Mouse (Mus musculus) myocyte (in vitro differentiated cells): ENCODE measurements around the gene Cd2bp2.

ENCODE experiments used
- CEBPB ChIP-seq: IDR thresholded peaks from 2 replicates; pipeline ENCODE4 v1.6.1; 2011; ENCODE audit warnings: mild to moderate bottlenecking, moderate library complexity; ENCODE audit not compliant: poor library complexity, insufficient read depth, severe bottlenecking
- E2F4 ChIP-seq: IDR thresholded peaks from one replicate; pipeline ENCODE4 v1.6.1; 2011; ENCODE audit warnings: mild to moderate bottlenecking, control low read depth, moderate library complexity; ENCODE audit not compliant: insufficient read depth
- MAX ChIP-seq: IDR thresholded peaks from one replicate; pipeline ENCODE4 v1.6.1; 2011; ENCODE audit warnings: low read depth, mild to moderate bottlenecking, control low read depth
- MYOD1 ChIP-seq, 3 experiments: IDR thresholded peaks; one replicate each; pipeline ENCODE4 v1.6.1; 2011; ENCODE audit warnings: control low read depth in 2 of 3, low read depth in 2 of 3, mild to moderate bottlenecking in 2 of 3, moderate library complexity in 1 of 3; ENCODE audit not compliant: insufficient read length in 2 of 3, control insufficient read depth in 1 of 3
- MYOG ChIP-seq, 3 experiments: IDR thresholded peaks; one replicate each; pipeline ENCODE4 v1.6.1; 2011; ENCODE audit warnings: control low read depth in 2 of 3, low read depth in 2 of 3, mild to moderate bottlenecking in 2 of 3; ENCODE audit not compliant: insufficient read length in 2 of 3, control insufficient read depth in 1 of 3, insufficient read depth in 1 of 3
- POLR2A ChIP-seq: IDR thresholded peaks from one replicate; pipeline ENCODE4 v1.6.1; 2011; ENCODE audit warnings: low read depth, mild to moderate bottlenecking, control low read depth, moderate library complexity; ENCODE audit not compliant: insufficient read length
- POLR2AphosphoS2 ChIP-seq: IDR thresholded peaks from one replicate; pipeline ENCODE4 v1.6.1; 2011; ENCODE audit warnings: low read depth, control low read depth; ENCODE audit not compliant: insufficient read length
- SRF ChIP-seq: IDR thresholded peaks from one replicate; pipeline ENCODE4 v1.6.1; 2011; ENCODE audit warnings: low read depth; ENCODE audit not compliant: control insufficient read depth, insufficient read length
- TCF12 ChIP-seq: IDR thresholded peaks from one replicate; pipeline ENCODE4 v1.6.1; 2011; ENCODE audit warnings: mild to moderate bottlenecking, control low read depth; ENCODE audit not compliant: poor library complexity, insufficient read depth, severe bottlenecking
- TCF3 ChIP-seq: IDR thresholded peaks from one replicate; pipeline ENCODE4 v1.6.1; 2011; ENCODE audit warnings: low read depth, control low read depth; ENCODE audit not compliant: insufficient read length
- USF1 ChIP-seq: IDR thresholded peaks from one replicate; pipeline ENCODE4 v1.6.1; 2011; ENCODE audit warnings: low read depth, mild to moderate bottlenecking, control low read depth, moderate library complexity

DNA sequence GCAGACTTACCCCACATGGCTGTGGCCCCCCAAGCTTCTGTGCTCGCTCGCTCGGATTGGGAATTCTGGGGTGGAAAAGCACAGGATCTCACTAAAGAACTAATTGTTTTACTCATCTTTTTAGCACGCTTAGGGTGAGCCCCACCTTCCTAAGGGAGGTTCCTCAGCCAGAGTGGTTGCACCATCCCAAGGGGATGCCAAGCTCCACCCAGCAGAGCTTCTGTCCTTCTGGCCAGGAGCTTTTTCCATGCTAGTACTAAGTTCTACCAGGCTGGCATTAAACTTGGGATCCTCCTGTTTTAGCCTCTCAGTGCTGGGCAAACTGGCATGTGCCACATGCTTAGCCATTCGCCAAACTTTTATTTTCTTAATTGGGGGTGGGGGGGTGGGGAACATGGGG lies 33.3 kb downstream of the Cd2bp2 start:
- TF ChIP-seq POLR2A = no peak
- no peak for TF ChIP-seq MAX
- no peak for TF ChIP-seq USF1
- no peak for TF ChIP-seq MYOG (IDR thresholded peaks at IDR 0.05; ENCODE audit: control insufficient read depth in 1 of 3, insufficient read depth in 1 of 3, insufficient read length in 2 of 3, low read depth in 2 of 3)
- no peak for TF ChIP-seq TCF12
- TF ChIP-seq E2F4 = no peak
- TF ChIP-seq POLR2AphosphoS2 = no peak
- no peak for TF ChIP-seq TCF3
- TF ChIP-seq MYOD1 (IDR thresholded peaks at IDR 0.05; ENCODE audit: control insufficient read depth in 1 of 3, insufficient read length in 2 of 3, low read depth in 2 of 3) = no peak
- TF ChIP-seq CEBPB = no peak
- no peak for TF ChIP-seq SRF
